Mouse (Mus musculus) liver, adult (tissue): Measurements from ENCODE around the gene Tmem128.

Experiments used
- GATA4 ChIP-seq: IDR thresholded peaks from 2 replicates; pipeline ENCODE4 v1.6.1; 2014; ENCODE audit warnings: mild to moderate bottlenecking, low read length; ENCODE audit not compliant: insufficient replicate concordance

Tmem128 gene

DNA sequence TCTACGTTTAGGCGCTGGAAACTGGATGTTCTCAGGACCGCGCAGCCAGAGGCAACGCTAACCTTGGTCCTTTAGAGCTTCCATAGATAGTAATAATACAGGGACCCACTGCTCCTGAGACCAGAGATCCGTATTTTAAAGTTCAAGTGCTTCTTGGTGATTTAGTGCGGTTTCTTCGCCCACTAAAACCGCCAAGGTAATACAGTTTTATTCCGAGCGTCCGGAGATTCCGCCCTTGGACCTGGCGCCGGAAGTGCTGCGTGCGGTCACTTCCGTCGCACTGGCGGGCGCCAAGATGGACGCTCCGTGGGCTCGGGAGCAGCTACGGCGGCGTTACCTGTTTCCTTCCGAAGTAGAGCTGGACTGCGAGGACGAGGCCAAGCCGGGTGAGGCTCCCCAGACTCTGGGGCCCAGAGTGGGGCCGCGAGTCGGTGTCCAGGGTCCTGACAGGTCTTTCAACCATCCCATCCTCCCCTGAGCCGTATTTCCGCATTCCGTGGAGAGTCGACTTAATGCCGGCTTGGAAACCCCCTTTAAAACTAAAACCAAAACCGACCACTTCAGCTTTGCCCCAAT is at the start of gene Tmem128:
Gene Tmem128 (plus strand): TSS at position 79 of the 576 bp plus-strand sequence.
- TF ChIP-seq GATA4, result no peak; the same call in 1 of the 2 replicates

DNA sequence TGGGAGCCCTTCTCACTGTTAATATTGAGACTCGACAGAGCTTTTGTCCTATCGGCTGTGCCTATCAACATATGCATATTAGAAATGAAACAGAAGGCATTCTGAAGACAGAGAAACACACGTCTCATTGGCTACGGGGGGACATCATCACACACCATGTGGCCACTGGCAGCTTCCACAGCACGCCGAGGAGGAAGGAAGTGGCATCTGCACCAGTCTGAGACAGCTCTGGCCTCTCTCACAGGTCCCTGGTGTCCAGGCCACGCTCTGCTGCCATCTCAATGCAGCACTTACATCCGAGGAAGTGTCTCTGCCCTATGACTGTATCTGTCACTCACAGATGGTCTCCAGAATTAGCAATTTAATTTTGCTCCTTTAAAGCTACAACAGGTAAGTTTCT is 48.3 kb upstream of the Tmem128 start:
- no peak for TF ChIP-seq GATA4

DNA sequence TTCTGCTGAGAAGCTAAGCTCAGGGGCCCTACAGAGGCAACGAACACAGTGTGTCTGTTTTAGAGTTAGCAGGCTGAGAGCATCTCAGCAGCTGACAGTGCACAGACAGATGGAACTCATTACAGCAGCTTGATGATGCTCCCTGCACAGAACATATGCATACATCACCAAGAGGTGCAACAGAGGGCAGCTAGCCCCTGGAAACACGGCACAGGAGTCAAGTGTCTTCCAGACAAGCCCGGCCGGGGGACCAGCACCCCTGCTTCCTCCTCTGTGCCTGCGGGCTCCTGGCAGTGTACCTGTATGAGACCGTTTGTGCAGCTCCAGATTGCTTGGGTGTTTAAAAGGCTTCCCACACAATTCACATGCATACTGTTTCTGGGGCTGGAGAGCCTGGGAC is 47.0 kb upstream of the Tmem128 start:
- TF ChIP-seq GATA4, result no peak

DNA sequence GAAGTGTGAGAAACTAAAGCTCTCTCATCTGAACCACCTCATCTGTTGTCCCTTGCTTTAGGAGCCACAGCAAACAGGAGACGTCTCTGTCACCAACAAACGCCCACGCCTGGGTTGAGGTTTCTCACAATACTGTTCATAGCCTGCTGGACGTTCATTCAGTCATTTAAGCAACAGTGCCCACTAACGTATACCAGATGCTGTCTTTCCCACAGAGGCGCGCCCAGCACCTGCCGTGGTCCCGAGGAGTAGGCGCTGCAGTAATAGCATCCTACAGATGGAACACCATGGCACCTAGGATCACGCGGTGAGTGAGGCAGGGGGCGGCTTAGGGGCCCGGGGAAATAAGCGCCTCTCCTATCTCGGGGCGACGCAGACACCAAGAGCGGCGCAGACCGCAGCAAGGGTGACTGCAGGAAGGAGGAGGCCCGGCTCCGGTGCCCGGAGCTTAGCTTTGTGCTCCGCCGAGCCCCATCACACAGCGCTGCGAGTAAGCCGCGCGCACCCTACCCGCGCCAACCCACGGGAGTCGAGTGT is 40.1 kb upstream of the Tmem128 start:
- no peak for TF ChIP-seq GATA4

DNA sequence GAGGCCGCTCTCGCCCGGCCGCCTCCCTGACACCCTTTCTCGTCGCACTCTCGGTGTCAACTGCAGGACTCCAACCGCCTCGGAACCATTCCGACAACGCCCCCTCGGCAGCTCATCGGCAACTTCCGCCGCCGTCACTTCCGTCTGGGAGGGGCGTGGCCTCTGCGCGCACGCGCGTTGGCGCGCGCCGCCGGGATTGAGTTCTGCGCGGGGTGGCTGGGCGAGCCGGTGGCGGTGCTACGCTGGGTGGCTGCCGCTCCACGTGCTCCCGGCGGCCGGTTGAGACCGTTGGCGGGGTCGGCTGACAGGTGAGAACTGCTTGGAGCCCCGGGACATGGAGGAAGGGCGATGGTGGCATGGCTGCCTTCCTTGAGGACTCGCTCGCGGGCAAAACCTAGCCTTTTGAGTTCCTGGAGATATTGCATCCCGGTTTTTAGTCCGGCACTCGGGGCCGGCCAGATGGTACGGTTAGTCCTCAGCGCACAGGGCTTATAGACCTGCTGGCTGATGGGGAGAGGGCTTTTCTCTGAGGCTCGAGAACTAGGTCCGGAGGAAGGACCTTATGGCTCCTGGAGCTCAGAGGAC is 39.6 kb upstream of the Tmem128 start, which contains the start of the genes Zbtb49 and Lyar:
Gene Zbtb49 (minus strand): TSS at position 130 of the 585 bp plus-strand sequence.
Gene Lyar (plus strand): TSS at position 143 of the 585 bp plus-strand sequence.
- TF ChIP-seq GATA4, result peak; percentile 20; the same call in 1 of the 2 replicates

DNA sequence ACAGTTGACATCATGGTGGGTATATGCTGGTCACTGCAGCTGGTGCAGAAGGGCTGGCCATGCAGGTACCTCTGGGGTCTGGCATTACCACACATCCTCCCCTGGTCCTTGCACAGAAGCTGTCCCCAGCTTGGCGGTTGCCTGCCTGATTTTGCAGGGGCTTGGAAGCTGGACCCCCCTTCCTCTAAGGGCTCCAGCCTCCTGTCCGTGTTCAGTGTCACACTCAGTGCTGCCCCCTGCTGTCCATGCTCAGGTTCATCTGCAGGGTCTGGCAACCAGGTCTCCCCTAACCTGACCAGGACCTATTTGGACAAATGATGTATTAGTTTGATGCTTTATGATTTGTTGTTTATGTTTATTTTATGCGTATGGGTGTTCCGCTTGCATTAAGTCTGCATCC is 24.6 kb upstream of the Tmem128 start:
- no peak for TF ChIP-seq GATA4

DNA sequence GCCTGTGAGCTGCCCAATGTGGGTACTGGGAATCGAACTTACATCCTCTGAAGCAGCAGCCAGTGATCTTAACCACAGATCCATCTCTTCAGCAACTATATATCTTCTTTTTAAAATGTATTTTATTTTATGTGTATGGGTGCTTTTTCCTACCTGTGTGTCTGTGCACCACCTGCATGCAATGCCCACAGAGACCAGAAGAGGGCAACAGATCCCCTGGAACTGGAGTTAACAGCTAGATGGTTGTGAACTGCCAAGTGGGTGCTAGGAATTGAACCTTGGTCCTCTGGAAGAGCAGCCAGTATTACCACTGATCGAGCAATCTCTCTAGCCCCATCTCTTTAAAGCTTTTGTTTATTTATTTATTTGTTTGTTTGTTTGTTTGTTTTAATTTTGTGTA is 23.4 kb upstream of the Tmem128 start:
- no peak for TF ChIP-seq GATA4

DNA sequence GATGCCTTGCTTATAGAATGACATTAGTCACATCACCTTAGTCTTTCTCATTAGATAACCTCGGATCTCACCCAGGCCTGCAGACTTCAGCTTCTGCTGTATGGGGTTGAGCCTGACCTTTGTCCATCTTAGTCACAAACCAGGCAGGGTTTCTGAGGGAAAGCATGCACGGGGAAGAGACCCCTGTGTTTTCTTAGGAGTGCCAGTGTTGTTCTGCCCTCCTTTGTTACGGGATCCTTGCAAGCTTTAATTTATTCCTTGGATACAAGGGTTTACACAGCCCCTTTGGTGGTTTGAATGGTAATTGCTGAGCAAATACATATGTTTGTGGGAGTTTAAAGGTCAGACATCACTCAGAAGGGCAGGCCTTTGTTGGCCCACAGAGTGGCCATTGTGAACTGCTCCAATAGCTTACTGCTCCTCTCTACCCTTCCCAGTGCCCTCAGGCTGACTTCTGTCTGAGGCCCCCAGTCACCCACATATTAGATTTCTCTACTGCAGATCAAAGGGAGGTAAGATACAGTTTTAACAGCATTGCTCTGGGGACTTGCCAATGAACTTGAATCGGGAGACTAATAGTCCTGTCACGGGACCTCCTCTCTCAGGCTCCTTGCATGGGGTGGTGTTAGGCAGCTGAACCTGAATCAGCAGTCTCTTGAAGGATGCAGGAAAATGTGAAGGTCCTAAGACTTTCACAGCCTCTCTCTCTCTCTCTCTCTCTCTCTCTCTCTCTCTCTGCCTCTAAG is 19.1 kb upstream of the Tmem128 start:
- no peak for TF ChIP-seq GATA4

DNA sequence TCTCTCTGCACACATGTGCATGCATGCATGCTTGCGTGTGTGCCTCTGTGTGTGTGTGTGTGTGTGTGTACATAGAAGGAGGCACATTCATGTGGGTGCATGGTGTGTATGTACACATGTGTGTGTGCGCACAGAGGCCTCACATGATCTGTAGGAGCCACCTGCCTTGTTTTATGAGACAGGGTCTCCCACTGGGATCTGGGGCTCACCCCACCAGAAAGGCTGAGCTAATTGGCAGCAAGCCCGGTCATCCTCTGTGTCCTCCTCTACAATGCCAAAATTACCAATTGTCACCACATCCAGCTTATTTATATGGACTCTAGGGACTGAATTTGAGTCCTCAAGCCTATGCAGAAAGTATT is 18.5 kb upstream of the Tmem128 start:
- no peak for TF ChIP-seq GATA4

DNA sequence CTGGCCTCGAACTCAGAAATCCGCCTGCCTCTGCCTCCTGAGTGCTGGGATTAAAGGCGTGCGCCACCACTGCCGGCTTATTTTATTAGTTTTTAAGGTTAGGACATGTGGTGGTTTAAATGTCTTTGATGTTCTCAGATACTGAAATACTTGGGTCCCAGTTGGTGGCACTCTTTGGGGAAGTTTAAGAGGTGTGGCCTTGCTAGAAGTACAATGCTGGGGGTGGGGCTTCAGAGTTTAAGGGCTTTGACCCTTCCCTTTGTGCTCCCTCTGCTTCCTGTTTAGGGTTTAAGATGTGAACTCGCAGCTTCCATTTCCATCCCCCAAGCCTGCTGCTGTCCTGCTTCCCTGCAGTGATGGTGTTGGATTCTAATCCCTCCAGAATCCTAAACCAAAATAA is 18.0 kb upstream of the Tmem128 start:
- no peak for TF ChIP-seq GATA4

DNA sequence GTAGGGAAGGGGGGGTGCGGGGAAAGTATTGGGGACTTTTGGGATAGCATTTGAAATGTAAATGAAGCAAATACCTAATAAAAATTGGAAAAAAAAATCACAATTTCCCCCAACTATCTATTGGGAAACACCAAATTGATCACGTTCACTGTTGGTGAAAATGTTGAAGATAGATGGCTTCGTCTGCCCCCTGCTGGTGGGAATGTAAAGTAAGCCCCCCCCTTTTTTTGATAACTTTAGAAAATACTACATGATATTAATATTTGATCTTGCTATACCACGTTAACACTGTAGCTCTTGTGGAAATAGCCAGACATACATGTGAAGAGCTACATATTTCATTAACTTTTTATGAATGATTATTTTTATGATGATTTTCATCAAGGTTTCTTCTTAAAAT is 4.8 kb upstream of the Tmem128 start:
- no peak for TF ChIP-seq GATA4

DNA sequence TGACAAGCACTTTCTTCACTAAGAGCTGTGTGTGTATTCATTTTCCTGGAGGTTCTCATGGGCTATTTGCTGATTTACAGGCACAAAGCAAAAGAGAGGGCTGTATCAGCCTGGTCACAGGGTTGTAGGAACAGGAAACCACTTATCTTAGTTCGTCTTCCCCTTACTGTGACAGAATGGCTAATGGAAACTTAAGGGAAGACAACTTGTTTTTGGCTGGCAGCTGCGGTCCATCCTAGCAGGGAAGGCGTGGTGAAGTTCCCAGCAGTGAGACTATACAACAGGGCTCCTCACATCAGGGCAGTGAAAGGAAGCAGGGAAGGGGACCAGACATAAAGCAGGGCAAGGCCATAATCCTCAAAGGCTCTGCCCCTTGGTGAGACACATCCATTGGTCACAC is 4.3 kb upstream of the Tmem128 start:
- peak; percentile 87; the same call in 1 of the 2 replicates for TF ChIP-seq GATA4

DNA sequence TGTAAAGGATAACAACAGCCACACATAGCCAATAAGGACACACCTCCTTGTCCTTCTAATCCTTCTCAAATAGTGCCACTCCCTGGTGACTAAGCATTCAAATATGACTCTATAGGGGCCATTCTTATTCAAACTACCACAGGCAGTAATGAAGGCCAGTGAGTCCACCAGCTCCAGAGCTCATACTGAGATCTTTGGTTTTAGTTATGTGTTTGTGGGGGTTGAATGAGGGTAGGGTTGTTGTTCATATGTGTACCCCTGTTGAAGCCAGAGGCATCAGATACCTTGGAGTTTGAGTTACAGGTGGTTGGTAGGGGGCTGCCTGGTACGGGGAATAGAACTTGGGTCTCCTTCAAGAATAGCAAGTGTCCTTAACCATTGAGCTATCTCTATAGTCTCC is 3.4 kb upstream of the Tmem128 start:
- TF ChIP-seq GATA4, result no peak

DNA sequence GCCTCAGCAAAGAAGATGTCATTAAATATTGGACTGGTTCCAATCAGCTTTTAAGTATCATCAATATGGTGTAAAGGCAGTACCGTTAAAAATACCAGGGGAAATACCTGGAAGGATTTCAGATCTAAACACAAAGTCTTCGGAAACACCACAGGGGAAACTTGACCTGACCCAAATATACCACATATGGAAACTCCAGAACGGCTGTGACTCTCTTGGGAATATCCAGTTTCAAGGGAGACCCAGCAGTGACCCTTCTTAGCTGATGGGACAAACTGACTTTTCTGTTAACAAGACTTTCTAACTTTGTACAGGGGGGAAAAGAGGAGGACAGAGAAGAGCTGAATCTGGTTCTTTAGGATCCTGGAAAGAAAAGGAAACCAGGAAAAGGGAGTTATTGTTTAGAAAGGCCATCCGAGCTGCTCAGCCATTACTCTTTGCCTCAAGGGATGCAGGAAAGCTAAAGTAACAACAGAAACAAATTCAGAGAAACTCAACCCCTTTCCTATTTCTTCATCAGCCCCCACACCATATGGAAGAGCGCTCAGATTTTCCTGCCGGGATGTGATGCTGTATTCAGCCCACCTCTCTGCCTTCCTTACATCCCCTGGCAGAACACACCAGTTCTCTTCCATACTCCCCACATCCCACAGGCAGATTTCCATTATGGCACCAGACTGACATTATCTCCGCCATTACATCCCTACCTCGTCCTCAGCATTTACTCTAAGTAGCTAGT is 1.8 kb upstream of the Tmem128 start:
- no peak for TF ChIP-seq GATA4

DNA sequence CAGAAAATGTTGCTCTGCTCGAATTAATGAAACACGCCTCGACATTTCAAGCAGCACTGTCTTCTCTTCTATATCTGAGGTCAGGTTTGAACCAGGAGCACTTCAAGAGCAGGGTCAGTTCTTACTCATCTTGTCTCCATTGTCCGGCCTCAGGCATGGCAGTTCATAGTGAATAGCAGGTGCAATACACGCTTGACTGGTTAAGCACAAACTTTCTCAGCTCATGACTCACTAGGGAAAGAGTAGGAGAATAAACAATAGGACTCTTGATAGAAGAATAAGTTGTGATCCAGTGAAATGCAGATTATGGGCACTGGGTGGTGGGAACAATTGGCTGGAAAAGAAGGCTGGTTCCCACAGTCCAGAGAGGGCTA is 1.2 kb upstream of the Tmem128 start:
- TF ChIP-seq GATA4, result no peak

DNA sequence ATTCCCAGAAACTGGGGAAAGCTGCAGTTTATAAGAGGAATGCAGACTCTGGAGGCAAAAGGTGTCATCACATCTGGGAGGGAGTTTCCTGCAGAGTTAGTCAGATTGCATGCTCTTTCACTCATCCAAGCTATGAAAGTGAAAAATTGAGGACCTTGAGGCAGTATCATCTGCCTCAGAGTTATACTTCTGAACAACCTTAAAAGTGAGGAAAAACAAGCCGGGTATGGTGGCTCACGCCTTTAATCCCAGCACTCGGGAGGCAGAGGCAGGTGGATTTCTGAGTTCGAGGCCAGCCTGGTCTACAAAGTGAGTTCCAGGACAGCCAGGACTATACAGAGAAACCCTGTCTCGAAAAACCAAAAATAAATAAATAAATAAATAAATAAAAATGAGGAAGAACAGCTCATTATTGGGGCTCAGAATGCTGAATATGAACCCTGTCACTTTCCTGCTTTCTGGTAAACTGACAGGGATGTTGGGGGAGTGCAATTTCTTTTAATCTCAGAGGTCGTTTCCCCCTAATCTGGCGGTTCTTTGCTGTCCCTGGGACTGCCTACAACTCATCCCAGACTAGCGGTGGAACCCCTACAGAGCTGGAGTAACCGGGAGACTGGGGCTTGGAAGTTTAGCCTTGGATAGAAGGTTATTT is 404 bp upstream of the Tmem128 start:
- no peak for TF ChIP-seq GATA4

DNA sequence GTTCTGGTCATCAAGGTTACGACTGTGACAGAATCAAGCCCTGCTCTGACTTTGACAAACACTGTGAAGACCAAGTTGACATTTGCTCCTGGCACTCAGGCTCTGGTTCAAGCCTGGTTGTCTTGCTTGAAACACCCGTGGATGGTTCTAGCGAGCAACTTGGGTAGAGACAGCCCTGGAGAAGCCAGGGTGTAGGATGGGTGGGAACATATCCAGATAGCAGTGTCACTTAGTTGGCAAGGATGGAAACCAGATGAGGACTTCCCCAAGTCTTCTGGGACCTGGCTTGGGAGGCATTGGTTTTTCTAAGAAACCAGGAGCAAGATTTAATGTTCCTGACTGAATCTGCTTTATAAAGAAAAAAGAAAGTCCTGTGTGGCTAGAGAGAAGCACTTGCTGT is 11.0 kb downstream of the Tmem128 start:
- no peak for TF ChIP-seq GATA4
